Mouse (Mus musculus) forebrain, embryonic 12.5 days (tissue): ENCODE results near the gene Slc5a5. TPM values are rescaled to one million over a fixed set of nuclear protein-coding genes. Genes with fewer than 3 reads are reported as not detected.

Experiments
- ATAC-seq: fragments of 200-750 bp; cut with Nextera tagmentation; 2 replicates; pipeline ENCODE4 v1.8.0; 2017; ENCODE audit warnings: moderate TSS enrichment; ENCODE audit not compliant: low FRiP score
- H3K27ac ChIP-seq: fragments of 300-500 bp; sonication (generic); 2 replicates; pipeline ENCODE4 v1.5.1; 2016; ENCODE audit warnings: mild to moderate bottlenecking
- H3K27me3 ChIP-seq: fragments of 300-500 bp; sonication (generic); 2 replicates; pipeline ENCODE4 v1.6.1; 2016; ENCODE audit warnings: mild to moderate bottlenecking
- H3K36me3 ChIP-seq: fragments of 300-500 bp; sonication (generic); replicated peaks from 2 replicates; pipeline ENCODE4 v1.6.1; 2016; ENCODE audit warnings: mild to moderate bottlenecking
- H3K4me1 ChIP-seq: fragments of 300-500 bp; sonication (generic); 2 replicates; pipeline ENCODE4 v1.6.1; 2016
- H3K4me2 ChIP-seq: fragments of 300-500 bp; sonication (generic); 2 replicates; pipeline ENCODE4 v1.6.1; 2016; ENCODE audit warnings: mild to moderate bottlenecking, moderate library complexity
- H3K4me3 ChIP-seq: fragments of 300-500 bp; sonication (generic); replicated peaks from 2 replicates; pipeline ENCODE4 v1.5.1; 2016; ENCODE audit warnings: mild to moderate bottlenecking
- H3K9ac ChIP-seq: fragments of 300-500 bp; sonication (generic); 2 replicates; pipeline ENCODE4 v1.6.1; 2016; ENCODE audit warnings: mild to moderate bottlenecking
- H3K9me3 ChIP-seq: fragments of 300-500 bp; sonication (generic); 2 replicates; pipeline ENCODE4 v1.6.1; 2016
- WGBS: fragments of 180-500 bp; shearing (Covaris S2); methylation state at CpG from one replicate; pipeline ENCODE4 v1.1.7; 2016; 5-methylcytosine and 5-hydroxymethylcytosine counted together
- microRNA counts: library from miRNA; unstranded; fragments of <30 nt; microRNA quantifications from one replicate; lab custom pipeline; 2017
- microRNA-seq: library from miRNA; unstranded; fragments of <30 nt; microRNA quantifications from one replicate; pipeline ENCODE4, GENCODE M21; 2017
- polyA plus RNA-seq: library from polyadenylated mRNA; unstranded; fragments of >200 nt; fragmentation: Nextera tagmentation; extraction: Ambion mirVana; gene quantifications from 2 replicates; pipeline ENCODE4 v1.2.1, GENCODE M21; 2016

Gene Slc5a5
- polyA plus RNA-seq, 1 experiment from 2014 or later: 0.49 TPM

DNA sequence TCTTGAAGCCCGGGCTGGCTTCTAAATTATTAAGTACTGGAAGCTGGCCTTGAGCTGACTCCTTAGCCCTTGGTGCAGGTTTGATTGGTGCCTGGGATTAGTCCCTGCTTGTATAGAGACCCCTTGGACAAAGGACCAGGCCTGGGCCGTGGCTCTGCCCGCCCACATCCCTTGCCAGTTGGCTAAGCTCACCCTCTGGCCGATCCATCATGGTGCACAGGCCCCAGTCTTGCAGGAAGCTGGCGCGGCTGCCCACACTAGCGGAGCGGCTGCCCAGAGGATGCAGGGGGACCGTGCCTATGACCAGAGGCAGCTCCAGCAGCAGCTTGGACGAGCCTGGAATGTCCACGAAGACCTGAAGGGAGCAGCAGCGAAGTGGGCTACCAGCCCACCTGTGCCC is 55.9 kb downstream of the Slc5a5 start:
- ATAC-seq: no peak
- no peak overlapping the region for H3K4me3 ChIP-seq

DNA sequence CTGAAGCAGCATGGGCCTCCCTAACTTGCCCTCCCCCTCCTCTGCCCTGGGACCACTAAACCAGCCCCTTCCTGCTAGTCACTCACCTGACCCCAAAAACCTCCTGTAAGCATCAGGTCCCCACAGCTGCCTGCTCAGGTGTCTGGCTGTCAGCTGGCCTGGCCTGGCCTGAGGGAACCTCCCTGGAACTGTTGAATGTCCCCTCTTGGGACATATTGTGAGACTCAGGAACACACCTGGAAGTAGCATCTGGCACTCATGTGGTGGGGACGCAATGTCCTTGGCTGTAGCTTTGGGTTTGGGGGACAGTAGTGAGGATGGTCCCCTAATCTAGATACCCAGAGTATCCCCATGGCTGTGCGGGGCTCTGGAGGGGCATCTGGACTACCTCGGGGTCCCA is 58.5 kb downstream of the Slc5a5 start:
- H3K36me3 ChIP-seq: no peaks in the 10 kb centered on the region; the same call in 1 of the 2 replicates
- H3K4me2 ChIP-seq: no peak overlapping the region
- H3K27me3 ChIP-seq: peaks cover 6% of the 10 kb centered on the region; the same call in 1 of the 2 replicates
- H3K27ac ChIP-seq: no peak overlapping the region
- H3K9me3 ChIP-seq: no peaks in the 10 kb centered on the region
- H3K9ac ChIP-seq: no peak overlapping the region
- H3K4me1 ChIP-seq: peaks cover 26% of the 10 kb centered on the region
- H3K4me3 ChIP-seq: no peak overlapping the region
- 96% methylated on average over 3 of the region's 3 CpGs for WGBS
- ATAC-seq: no peak

More for the DNA sequence above, 55.9 kb downstream of the Slc5a5 start:
- Histone ChIP-seq H3K36me3 (no peaks in the 10 kb centered on the region; the same call in 1 of the 2 replicates), H3K9me3 (no peaks in the 10 kb centered on the region), H3K27ac (no peak overlapping the region), H3K9ac (no peak overlapping the region), H3K27me3 (peaks cover 6% of the 10 kb centered on the region; the same call in 1 of the 2 replicates), H3K4me2 (no peak overlapping the region), H3K4me1 (peaks cover 34% of the 10 kb centered on the region)
- WGBS: 87% methylated on average over 12 of the region's 12 CpGs

DNA sequence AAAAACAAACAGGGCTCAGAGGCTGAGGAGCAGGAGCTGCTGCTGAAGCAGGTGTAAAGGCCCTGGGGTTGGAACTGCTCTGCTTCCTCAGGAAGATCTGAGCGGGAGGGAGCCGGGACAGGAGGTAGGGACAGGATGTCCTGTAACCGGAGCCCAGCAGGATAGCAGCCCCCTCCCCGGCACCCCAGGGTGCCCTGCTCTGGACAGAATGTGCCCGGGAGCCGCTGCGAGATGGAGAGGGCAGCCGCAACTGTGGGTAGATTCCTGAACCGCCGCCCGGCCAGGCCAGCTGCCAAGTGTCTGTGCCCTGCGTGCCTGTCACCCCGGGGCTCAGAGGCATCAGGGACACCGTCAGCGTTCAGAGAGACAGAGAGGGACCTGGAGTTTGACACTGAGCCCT is 59.0 kb downstream of the Slc5a5 start:
- no peak for ATAC-seq
- peaks cover 6% of the 10 kb centered on the region; the same call in 1 of the 2 replicates for H3K27me3 ChIP-seq
- no peaks in the 10 kb centered on the region; the same call in 1 of the 2 replicates for H3K36me3 ChIP-seq
- H3K9ac ChIP-seq: no peak overlapping the region
- no peak overlapping the region for H3K27ac ChIP-seq
- H3K4me3 ChIP-seq: no peak overlapping the region
- peaks cover 21% of the 10 kb centered on the region for H3K4me1 ChIP-seq
- 58% methylated on average over 15 of the region's 15 CpGs for WGBS
- H3K4me2 ChIP-seq: no peak overlapping the region
- no peaks in the 10 kb centered on the region for H3K9me3 ChIP-seq

DNA sequence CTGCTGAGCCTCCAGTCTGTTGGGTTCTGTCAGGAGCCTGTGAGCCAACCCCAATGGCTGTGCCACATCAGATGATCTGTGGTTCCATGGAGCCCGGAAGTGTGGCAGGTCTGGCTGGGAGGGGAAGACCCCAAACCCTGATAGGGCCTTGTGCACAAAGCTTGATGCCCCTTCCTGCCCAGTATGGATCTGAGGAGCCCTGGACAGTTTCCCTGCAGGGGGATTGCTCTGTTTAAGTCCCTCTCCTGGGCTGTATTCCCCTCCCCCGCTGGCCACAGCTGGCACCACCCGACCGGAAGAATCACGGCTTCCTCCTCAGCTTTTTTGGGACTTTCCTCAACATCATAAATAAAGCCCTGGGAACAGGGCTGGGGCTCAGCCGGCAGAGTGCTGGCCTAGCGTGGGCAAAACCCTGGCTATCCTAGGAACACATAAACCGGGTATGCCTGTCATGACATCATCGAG is 59.5 kb downstream of the Slc5a5 start:
- Histone ChIP-seq H3K4me3 (no peak overlapping the region), H3K9me3 (no peaks in the 10 kb centered on the region), H3K4me1 (peaks cover 18% of the 10 kb centered on the region), H3K27ac (no peak overlapping the region), H3K9ac (no peak overlapping the region), H3K27me3 (peaks cover 6% of the 10 kb centered on the region; the same call in 1 of the 2 replicates), H3K36me3 (no peaks in the 10 kb centered on the region; the same call in 1 of the 2 replicates), H3K4me2 (no peak overlapping the region)
- WGBS: 66% methylated on average over 9 of the region's 9 CpGs
- no peak for ATAC-seq

MicroRNAs within 50 kb of the gene (microRNA counts, 519-probe panel; counts per million panel counts)
- microRNA mmu-miR-1969 (lab: Ali Mortazavi, UCI): not detected

Small RNA genes within 50 kb of the gene (microRNA-seq; reads per million reads assigned to microRNA genes)
- gene Mir1969 (8.0 reads per million, percentile 24 among the genes with 10 or more reads in this experiment), gene Mir7067 (1.7 reads per million)

Other genes starting within 250 kb of the Slc5a5 start
- 69.3 and 70.4 TPM in 2 replicates for gene Pgpep1, start 232.4 kb downstream of the Slc5a5 start, polyA plus RNA-seq
- 259 and 275 TPM in 2 replicates for gene Lsm4, start 219.5 kb downstream of the Slc5a5 start, polyA plus RNA-seq
- 153 and 165 TPM in 2 replicates for gene Jund, start 193.8 kb downstream of the Slc5a5 start, polyA plus RNA-seq
- 0.04 and 0.10 TPM in 2 replicates for gene Iqcn, start 189.3 kb downstream of the Slc5a5 start, polyA plus RNA-seq
- gene Gm3336, start 174.2 kb downstream of the Slc5a5 start, polyA plus RNA-seq: not detected in 2 replicates
- gene Pde4c, start 169.0 kb downstream of the Slc5a5 start, polyA plus RNA-seq: 0.14 and 0.17 TPM in 2 replicates
- gene Rab3a, start 138.1 kb downstream of the Slc5a5 start, polyA plus RNA-seq: 87.8 and 95.4 TPM in 2 replicates
- gene Mpv17l2, start 131.8 kb downstream of the Slc5a5 start, polyA plus RNA-seq: 33.2 and 34.5 TPM in 2 replicates
- 72.7 and 79.1 TPM in 2 replicates for gene Pik3r2, start 116.0 kb downstream of the Slc5a5 start, polyA plus RNA-seq
- 14.5 and 16.8 TPM in 2 replicates for gene Mast3, start 87.7 kb downstream of the Slc5a5 start, polyA plus RNA-seq
- gene Il12rb1, start 84.3 kb downstream of the Slc5a5 start, polyA plus RNA-seq: not detected in 2 replicates
- 5.6 and 8.2 TPM in 2 replicates for gene Arrdc2, start 53.0 kb downstream of the Slc5a5 start, polyA plus RNA-seq
- 14.4 and 16.3 TPM in 2 replicates for gene Kcnn1, start 29.5 kb downstream of the Slc5a5 start, polyA plus RNA-seq
- gene Ccdc124, start 18.8 kb downstream of the Slc5a5 start, polyA plus RNA-seq: 154 and 159 TPM in 2 replicates
- gene Rpl18a, start 4.7 kb upstream of the Slc5a5 start, polyA plus RNA-seq: 2,624 and 2,770 TPM in 2 replicates
- 61.4 and 61.6 TPM in 2 replicates for gene Map1s, start 13.2 kb upstream of the Slc5a5 start, polyA plus RNA-seq